Mouse (Mus musculus) stomach, postnatal 0 days (tissue): ENCODE measurements around the gene Sart1. TPM values are rescaled to one million over a fixed set of nuclear protein-coding genes. Genes with fewer than 3 reads are reported as not detected.
A peak's percentile ranks its signal among the peaks of the same experiment; 100 is the strongest.

ENCODE experiments used
- ATAC-seq: fragments of 200-750 bp; cut with Nextera tagmentation; 2 replicates; pipeline ENCODE4 v1.8.0; 2017; ENCODE audit not compliant: low FRiP score, low TSS enrichment
- DNase-seq: peaks from one replicate; pipeline ENCODE4 v3.0.0-alpha.2; 2016; ENCODE audit warnings: low spot score
- H3K27ac ChIP-seq: fragments of 300-500 bp; sonication (generic); replicated peaks from 2 replicates; pipeline ENCODE4 v1.5.1; 2014; ENCODE audit warnings: mild to moderate bottlenecking, control low read depth
- H3K27me3 ChIP-seq: fragments of 300-500 bp; sonication (generic); 2 replicates; pipeline ENCODE4 v1.6.1; 2014; ENCODE audit warnings: low read length; ENCODE audit not compliant: control insufficient read depth, insufficient read depth
- H3K36me3 ChIP-seq: fragments of 300-500 bp; sonication (generic); 2 replicates; pipeline ENCODE4 v1.6.1; 2014; ENCODE audit warnings: low read length, mixed read lengths; ENCODE audit not compliant: control insufficient read depth, insufficient read depth
- H3K4me1 ChIP-seq: fragments of 300-500 bp; sonication (generic); replicated peaks from 2 replicates; pipeline ENCODE4 v1.6.1; 2014; ENCODE audit warnings: antibody characterized with exemption; ENCODE audit not compliant: control insufficient read depth, insufficient read depth
- H3K4me2 ChIP-seq: fragments of 300-500 bp; sonication (generic); replicated peaks from 2 replicates; pipeline ENCODE4 v1.6.1; 2014; ENCODE audit warnings: low read depth, mild to moderate bottlenecking, control low read depth, moderate library complexity
- H3K4me3 ChIP-seq: fragments of 300-500 bp; sonication (generic); 2 replicates; pipeline ENCODE4 v1.5.1; 2014; ENCODE audit warnings: low read depth, low read length, control low read depth
- H3K9ac ChIP-seq: fragments of 300-500 bp; sonication (generic); 2 replicates; pipeline ENCODE4 v1.6.1; 2014; ENCODE audit warnings: mild to moderate bottlenecking, low read length, control low read depth, mixed read lengths
- H3K9me3 ChIP-seq: fragments of 300-500 bp; sonication (generic); 2 replicates; pipeline ENCODE4 v1.6.1; 2016; ENCODE audit warnings: low read length; ENCODE audit not compliant: control insufficient read depth
- CTCF ChIP-seq: IDR thresholded peaks from 2 replicates; pipeline ENCODE4 v1.5.1; 2016; ENCODE audit warnings: antibody characterized with exemption, low read depth, mild to moderate bottlenecking, moderate library complexity
- EP300 ChIP-seq: optimal IDR thresholded peaks from 2 replicates; pipeline ENCODE3; 2016; ENCODE audit warnings: antibody characterized with exemption
- WGBS: fragments of 180-500 bp; shearing (Covaris S2); extraction: QIAGEN DNeasy Blood & Tissue Kit; methylation state at CpG from one replicate; pipeline ENCODE4 v1.1.7; 2014; 5-methylcytosine and 5-hydroxymethylcytosine counted together
- polyA plus RNA-seq: library from polyadenylated mRNA; unstranded; fragments of >200 nt; fragmentation: Nextera tagmentation; extraction: Ambion mirVana; gene quantifications from 2 replicates; pipeline ENCODE4 v1.2.1, GENCODE M21; 2015

Gene Sart1
- polyA plus RNA-seq, 1 experiment from 2014 or later = 30.9 TPM

GRCm38 (mm10) chr19:5392892-5393291 lies 4.4 kb upstream of the Sart1 start:
- Histone ChIP-seq H3K36me3 (no peaks in the 10 kb centered on the region), H3K4me1 (peaks cover 7% of the 10 kb centered on the region; the same call in 1 of the 2 replicates), H3K27ac (no peak overlapping the region), H3K4me2 (no peak overlapping the region), H3K4me3 (no peak overlapping the region), H3K9ac (no peak overlapping the region), H3K27me3 (no peaks in the 10 kb centered on the region), H3K9me3 (no peaks in the 10 kb centered on the region)
- no peak for TF ChIP-seq EP300
- TF ChIP-seq CTCF = no peak
- ATAC-seq = no peak
- peak; percentile 63 for DNase-seq
- 34% methylated on average over 4 of the region's 4 CpGs for WGBS

GRCm38 (mm10) chr19:5390416-5390815 lies 1.9 kb upstream of the Sart1 start:
- Histone ChIP-seq H3K4me1 (peaks cover 9% of the 10 kb centered on the region; the same call in 1 of the 2 replicates), H3K9me3 (no peaks in the 10 kb centered on the region), H3K4me3 (peak overlapping the region; percentile 91), H3K36me3 (no peaks in the 10 kb centered on the region), H3K9ac (no peak overlapping the region; the same call in 1 of the 2 replicates), H3K27ac (peak overlapping the region; percentile 90), H3K27me3 (no peaks in the 10 kb centered on the region), H3K4me2 (peak overlapping the region; percentile 73)
- 53% methylated on average over 8 of the region's 8 CpGs for WGBS
- ATAC-seq (no peak; the same call in 1 of the 2 replicates), DNase-seq (no peak)
- no peak for TF ChIP-seq EP300

- Histone ChIP-seq H3K9ac (peak overlapping the region; percentile 59), H3K4me2 (peak overlapping the region; percentile 73), H3K36me3 (no peaks in the 10 kb centered on the region), H3K27me3 (no peaks in the 10 kb centered on the region), H3K4me1 (peaks cover 9% of the 10 kb centered on the region; the same call in 1 of the 2 replicates), H3K9me3 (no peaks in the 10 kb centered on the region), H3K27ac (peak overlapping the region; percentile 90), H3K4me3 (peak overlapping the region; percentile 91)
- ATAC-seq (peak; percentile 46; the same call in 1 of the 2 replicates), DNase-seq (peak; percentile 58)
- 15% methylated on average over 12 of the region's 12 CpGs for WGBS
- no peak; the same call in 1 of the 2 replicates for TF ChIP-seq CTCF
- no peak for TF ChIP-seq EP300
Observed at GRCm38 (mm10) chr19:5389647-5390046, 1.1 kb upstream of the Sart1 start.

- peaks cover 14% of the 10 kb centered on the region for H3K36me3 ChIP-seq
Observed at GRCm38 (mm10) chr19:5388011-5388441, 477 bp downstream of the Sart1 start.

GRCm38 (mm10) chr19:5384715-5385114 lies 3.8 kb downstream of the Sart1 start:
- WGBS = 86% methylated on average over 8 of the region's 8 CpGs
- Histone ChIP-seq H3K9ac (no peak overlapping the region), H3K4me3 (no peak overlapping the region), H3K4me1 (peaks cover 7% of the 10 kb centered on the region; the same call in 1 of the 2 replicates), H3K9me3 (no peaks in the 10 kb centered on the region), H3K36me3 (peaks cover 31% of the 10 kb centered on the region), H3K27ac (no peak overlapping the region), H3K27me3 (no peaks in the 10 kb centered on the region), H3K4me2 (no peak overlapping the region)
- TF ChIP-seq CTCF (no peak), EP300 (no peak)
- DNase-seq (no peak), ATAC-seq (no peak)

More at GRCm38 (mm10) chr19:5388011-5388441, 477 bp downstream of the Sart1 start:
- no peaks in the 10 kb centered on the region for H3K27me3 ChIP-seq
- H3K9me3 ChIP-seq = no peaks in the 10 kb centered on the region
- H3K9ac ChIP-seq = peak overlapping the region; percentile 96
- ATAC-seq (peak; percentile 39; the same call in 1 of the 2 replicates), DNase-seq (peak; percentile 58)
- peaks cover 9% of the 10 kb centered on the region; the same call in 1 of the 2 replicates for H3K4me1 ChIP-seq
- peak overlapping the region; percentile 90 for H3K27ac ChIP-seq
- TF ChIP-seq CTCF = no peak
- no peak for TF ChIP-seq EP300
- peak overlapping the region; percentile 91 for H3K4me3 ChIP-seq
- H3K4me2 ChIP-seq = peak overlapping the region; percentile 73
- under 1% methylated on average over 39 of the region's 43 CpGs for WGBS

- Histone ChIP-seq H3K9ac (no peak overlapping the region), H3K27ac (no peak overlapping the region), H3K4me1 (0 out of 2 replicates have a peak, but pooled peaks cover 2% of the 10 kb centered on the region), H3K4me2 (no peak overlapping the region), H3K36me3 (peaks cover 43% of the 10 kb centered on the region), H3K9me3 (no peaks in the 10 kb centered on the region), H3K27me3 (no peaks in the 10 kb centered on the region), H3K4me3 (no peak overlapping the region)
- 92% methylated on average over 12 of the region's 12 CpGs for WGBS
- no peak for ATAC-seq
- TF ChIP-seq EP300 (no peak), CTCF (no peak)
- no peak for DNase-seq
Observed at GRCm38 (mm10) chr19:5383326-5383725, 5.2 kb downstream of the Sart1 start.
